Mouse (Mus musculus) bone marrow, adult 2 months (tissue): Measurements from ENCODE around the gene Plxnb1.

Experiments
- CTCF ChIP-seq: fragments of 200-500 bp; IDR thresholded peaks from 2 replicates; pipeline ENCODE4 v1.5.1; 2011; ENCODE audit warnings: low read length, control low read depth; ENCODE audit not compliant: control insufficient read depth, insufficient read depth
- POLR2A ChIP-seq: fragments of 200-500 bp; IDR thresholded peaks from 2 replicates; pipeline ENCODE4 v1.6.1; 2011; ENCODE audit warnings: low read depth, mild to moderate bottlenecking, control low read depth, low read length, borderline replicate concordance; ENCODE audit not compliant: control insufficient read depth

DNA sequence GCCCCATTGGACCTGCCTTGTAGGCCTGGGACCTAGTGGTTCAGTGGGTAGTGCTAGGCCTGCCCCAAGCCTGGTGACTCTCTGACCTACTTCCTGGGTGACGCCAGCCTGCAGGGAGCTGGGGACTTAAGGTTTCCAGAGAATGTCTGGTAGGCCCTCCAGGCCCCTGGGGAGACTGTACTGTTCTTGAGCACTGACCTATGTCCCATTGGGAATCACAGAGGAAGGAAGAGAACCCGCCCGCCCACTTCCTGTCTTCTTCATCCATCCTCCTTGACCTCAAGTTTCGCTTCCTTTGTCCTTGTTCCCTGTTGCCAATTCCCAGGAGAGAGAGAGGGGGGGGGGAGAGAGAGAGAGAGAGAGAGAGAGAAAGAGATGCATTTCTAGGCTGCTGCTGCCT is 22.9 kb downstream of the Plxnb1 start:
- TF ChIP-seq POLR2A (no peak), CTCF (no peak)
